Mouse (Mus musculus) hindbrain, embryonic 15.5 days (tissue): Measurements from ENCODE around the gene Camkmt. TPM values are rescaled to one million over a fixed set of nuclear protein-coding genes. Genes with fewer than 3 reads are reported as not detected.
A peak's percentile ranks its signal among the peaks of the same experiment; 100 is the strongest.

Experiments used
- ATAC-seq: fragments of 200-750 bp; cut with Nextera tagmentation; 2 replicates; pipeline ENCODE4 v1.8.0; 2017; ENCODE audit warnings: low read depth, moderate number of reproducible peaks, moderate TSS enrichment; ENCODE audit not compliant: low FRiP score
- H3K27ac ChIP-seq: fragments of 300-500 bp; sonication (generic); replicated peaks from 2 replicates; pipeline ENCODE4 v1.5.1; 2015; ENCODE audit warnings: mild to moderate bottlenecking, inconsistent platforms
- H3K27me3 ChIP-seq: fragments of 300-500 bp; sonication (generic); 2 replicates; pipeline ENCODE4 v1.6.1; 2015; ENCODE audit warnings: control low read depth, inconsistent platforms
- H3K36me3 ChIP-seq: fragments of 300-500 bp; sonication (generic); 2 replicates; pipeline ENCODE4 v1.6.1; 2015; ENCODE audit warnings: control low read depth, inconsistent platforms
- H3K4me1 ChIP-seq: fragments of 300-500 bp; sonication (generic); replicated peaks from 2 replicates; pipeline ENCODE4 v1.6.1; 2015; ENCODE audit warnings: control low read depth, inconsistent platforms
- H3K4me2 ChIP-seq: fragments of 300-500 bp; sonication (generic); 2 replicates; pipeline ENCODE4 v1.6.1; 2015; ENCODE audit warnings: moderate library complexity, mild to moderate bottlenecking, inconsistent platforms
- H3K4me3 ChIP-seq: fragments of 300-500 bp; sonication (generic); 2 replicates; pipeline ENCODE4 v1.5.1; 2015; ENCODE audit warnings: mild to moderate bottlenecking, inconsistent platforms
- H3K9ac ChIP-seq: fragments of 300-500 bp; sonication (generic); 2 replicates; pipeline ENCODE4 v1.6.1; 2015; ENCODE audit warnings: inconsistent platforms
- H3K9me3 ChIP-seq: fragments of 300-500 bp; sonication (generic); 2 replicates; pipeline ENCODE4 v1.6.1; 2016; ENCODE audit warnings: control low read depth, inconsistent platforms
- WGBS: fragments of 180-500 bp; shearing (Covaris S2); methylation state at CpG from one replicate; pipeline ENCODE4 v1.1.7; 2015; 5-methylcytosine and 5-hydroxymethylcytosine counted together
- polyA plus RNA-seq: library from polyadenylated mRNA; unstranded; fragments of >200 nt; fragmentation: Nextera tagmentation; extraction: Ambion mirVana; gene quantifications from 2 replicates; pipeline ENCODE4 v1.2.1, GENCODE M21; 2015

Camkmt gene
- polyA plus RNA-seq, 1 experiment from 2014 or later = 20.8 TPM

DNA sequence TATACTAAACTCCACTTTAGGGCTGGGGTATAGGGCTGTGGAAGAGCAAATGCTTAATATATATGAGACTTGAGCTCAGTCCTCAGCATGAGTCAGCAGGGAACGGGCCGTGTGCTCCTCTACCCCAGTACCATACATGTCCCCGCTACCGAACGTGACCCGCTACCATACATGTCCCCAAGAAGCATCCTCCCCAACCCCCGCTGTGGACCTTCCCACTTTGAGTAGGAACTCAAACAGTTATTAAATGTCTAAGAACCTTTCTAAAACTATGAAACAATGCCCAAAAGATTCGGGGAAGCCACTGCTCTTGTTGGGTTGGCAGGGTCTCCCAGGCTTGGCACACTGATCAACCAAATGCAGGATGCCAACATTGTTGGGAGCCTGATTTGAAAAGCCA lies 390.9 kb downstream of the Camkmt start:
- H3K9me3 ChIP-seq = no peaks in the 10 kb centered on the region
- no peak overlapping the region for H3K27ac ChIP-seq
- no peak overlapping the region for H3K9ac ChIP-seq
- no peak overlapping the region for H3K4me3 ChIP-seq
- H3K4me2 ChIP-seq = no peak overlapping the region
- WGBS = 90% methylated on average over 8 of the region's 8 CpGs
- no peaks in the 10 kb centered on the region for H3K36me3 ChIP-seq
- ATAC-seq = no peak
- H3K4me1 ChIP-seq = no peaks in the 10 kb centered on the region
- peaks cover 90% of the 10 kb centered on the region for H3K27me3 ChIP-seq

DNA sequence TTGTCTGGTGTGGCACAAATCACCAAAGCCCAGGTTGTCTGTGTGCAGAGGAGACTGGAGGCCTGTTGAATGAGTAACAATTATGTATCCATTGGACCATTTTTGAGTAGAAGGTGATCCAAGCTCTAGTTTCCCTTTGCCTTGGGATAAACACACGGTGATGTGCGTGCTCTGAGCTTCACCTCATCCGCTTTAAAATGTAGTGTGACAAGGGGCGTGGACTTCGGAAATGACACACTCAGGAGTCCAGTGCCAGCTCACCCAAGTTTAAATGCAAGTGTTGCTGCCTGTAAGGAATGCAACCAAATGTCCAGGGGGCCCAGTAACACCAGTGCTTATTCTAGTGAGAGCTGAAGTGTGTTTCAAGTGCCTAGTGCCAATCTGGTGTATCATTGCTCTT lies 392.7 kb downstream of the Camkmt start:
- no peaks in the 10 kb centered on the region for H3K4me1 ChIP-seq
- H3K27ac ChIP-seq = no peak overlapping the region
- 95% methylated on average over 5 of the region's 5 CpGs for WGBS
- no peak overlapping the region for H3K9ac ChIP-seq
- no peaks in the 10 kb centered on the region for H3K9me3 ChIP-seq
- ATAC-seq = no peak
- H3K4me2 ChIP-seq = no peak overlapping the region
- no peaks in the 10 kb centered on the region for H3K36me3 ChIP-seq
- H3K27me3 ChIP-seq = peaks cover 93% of the 10 kb centered on the region
- H3K4me3 ChIP-seq = no peak overlapping the region

DNA sequence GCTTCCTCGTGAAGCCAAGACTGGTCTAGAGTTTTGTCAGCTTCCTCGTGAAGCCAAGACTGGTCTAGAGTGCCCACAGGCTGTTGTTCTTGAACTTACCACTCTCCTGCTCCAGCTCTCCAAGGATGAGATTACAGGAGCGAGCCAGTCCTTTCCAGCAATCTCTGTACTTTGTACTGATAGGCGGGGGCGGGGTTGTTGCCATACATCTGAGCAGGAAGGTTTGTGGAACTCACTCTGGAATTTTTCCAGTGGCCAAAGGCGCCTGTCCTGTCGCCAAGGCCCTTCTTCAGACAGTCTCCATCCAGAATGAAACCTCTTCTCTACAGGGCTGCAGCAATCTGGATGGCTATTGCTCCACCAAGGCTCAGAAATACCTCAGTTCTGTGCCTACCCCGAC lies 393.7 kb downstream of the Camkmt start:
- H3K27ac ChIP-seq = no peak overlapping the region
- no peaks in the 10 kb centered on the region for H3K4me1 ChIP-seq
- no peak overlapping the region for H3K4me3 ChIP-seq
- no peak overlapping the region for H3K9ac ChIP-seq
- H3K9me3 ChIP-seq = no peaks in the 10 kb centered on the region
- no peak for ATAC-seq
- H3K36me3 ChIP-seq = no peaks in the 10 kb centered on the region
- H3K4me2 ChIP-seq = no peak overlapping the region
- H3K27me3 ChIP-seq = peaks cover 93% of the 10 kb centered on the region
- WGBS = 55% methylated on average over 8 of the region's 8 CpGs

DNA sequence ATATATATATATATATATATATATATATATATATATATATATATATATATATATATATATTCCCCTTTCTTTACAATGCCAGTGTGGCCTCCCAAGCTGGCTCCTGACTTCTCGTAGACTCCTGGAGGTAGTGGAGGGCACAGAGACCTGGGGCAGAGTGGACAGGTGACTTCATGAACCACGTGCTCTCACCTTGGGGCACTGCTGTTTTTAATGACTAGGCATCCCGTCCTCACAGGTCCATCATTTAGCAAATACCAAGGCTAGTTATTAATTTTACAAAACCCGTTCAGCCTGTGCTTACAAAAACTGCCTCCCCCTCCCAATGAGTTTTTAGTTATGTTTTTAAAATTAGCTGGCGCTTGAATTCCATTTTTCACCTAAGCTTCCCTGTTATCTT lies 394.2 kb downstream of the Camkmt start:
- Histone ChIP-seq H3K4me1 (no peaks in the 10 kb centered on the region), H3K9me3 (no peaks in the 10 kb centered on the region), H3K27ac (no peak overlapping the region), H3K4me3 (no peak overlapping the region), H3K4me2 (no peak overlapping the region), H3K27me3 (peaks cover 93% of the 10 kb centered on the region), H3K36me3 (no peaks in the 10 kb centered on the region), H3K9ac (no peak overlapping the region)
- no peak for ATAC-seq
- WGBS = 30% methylated on average over 5 of the region's 5 CpGs

DNA sequence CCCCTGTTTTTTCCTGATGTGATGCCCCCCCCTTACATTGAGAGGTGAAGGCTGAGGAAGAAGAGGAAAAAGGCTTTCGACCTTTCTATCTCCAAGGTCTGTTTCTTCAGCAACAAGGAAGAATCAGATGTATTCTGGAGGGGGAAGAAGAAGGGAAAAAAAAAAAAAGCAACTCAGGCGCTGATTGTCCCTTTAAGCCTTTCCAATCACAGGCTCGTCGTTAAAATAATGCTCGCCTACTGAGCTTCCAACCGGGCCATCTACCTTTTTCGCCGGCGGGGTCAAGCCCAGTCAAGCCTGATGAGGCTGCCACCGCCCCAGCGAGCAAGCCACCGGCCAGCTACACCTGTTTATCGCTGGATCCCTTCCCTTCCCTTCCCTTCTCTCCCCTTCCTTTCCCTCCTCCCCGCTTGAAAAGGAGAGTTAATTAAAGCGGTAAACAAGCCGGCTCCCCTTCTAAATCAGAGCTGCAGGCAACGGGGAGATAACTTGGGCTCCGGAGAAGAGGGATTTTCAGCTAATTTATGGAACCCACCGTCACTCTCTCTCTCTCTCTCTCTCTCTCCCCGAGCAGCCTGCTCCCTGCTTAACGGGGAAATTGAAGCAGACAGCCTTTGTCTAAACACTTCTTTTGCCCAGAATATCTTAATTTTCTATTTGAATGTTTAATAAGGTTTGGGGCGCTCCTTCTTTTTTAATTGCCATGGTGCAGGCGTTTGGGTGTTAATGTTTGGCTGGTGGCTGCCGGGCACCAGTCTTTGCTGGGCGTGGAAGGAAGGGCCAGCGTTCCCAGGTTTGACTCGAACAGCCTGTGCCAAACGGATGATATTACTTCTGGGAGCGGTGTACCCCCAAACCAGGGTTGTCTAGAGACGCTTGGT lies 395.0 kb downstream of the Camkmt start:
- Histone ChIP-seq H3K9ac (no peak overlapping the region), H3K9me3 (no peaks in the 10 kb centered on the region), H3K4me3 (no peak overlapping the region), H3K36me3 (no peaks in the 10 kb centered on the region), H3K27me3 (peaks cover 93% of the 10 kb centered on the region), H3K4me2 (no peak overlapping the region), H3K4me1 (no peaks in the 10 kb centered on the region), H3K27ac (no peak overlapping the region)
- no peak for ATAC-seq
- WGBS = 1% methylated on average over 29 of the region's 30 CpGs

DNA sequence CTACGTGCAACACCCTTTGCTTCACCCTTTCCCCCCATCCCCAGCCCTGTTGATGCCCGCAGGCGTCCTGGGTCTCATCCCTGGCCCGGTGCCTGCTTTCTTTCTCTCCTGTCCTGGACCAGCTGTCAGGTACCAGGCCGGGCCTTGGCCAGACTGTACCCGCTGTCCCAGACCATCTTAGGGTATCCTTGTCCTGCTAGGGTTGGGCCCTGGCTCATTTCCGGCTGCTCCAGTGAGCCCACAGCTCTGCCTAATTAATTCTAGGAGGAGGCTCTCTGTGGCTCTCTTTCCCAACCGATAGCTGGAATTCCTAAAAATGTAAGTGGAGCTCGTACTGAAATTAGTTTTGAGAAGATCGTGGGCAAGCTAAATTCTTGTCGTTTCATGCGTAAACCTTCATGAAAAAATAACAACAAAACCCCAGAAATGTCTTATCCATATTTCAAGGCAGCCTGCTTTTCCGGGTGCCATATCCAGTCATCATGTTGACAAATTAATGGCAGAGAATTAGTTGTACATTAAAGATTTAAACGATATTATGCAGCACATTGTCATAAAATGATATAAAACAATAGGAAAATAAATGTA lies 395.7 kb downstream of the Camkmt start:
- H3K27ac ChIP-seq = no peak overlapping the region

DNA sequence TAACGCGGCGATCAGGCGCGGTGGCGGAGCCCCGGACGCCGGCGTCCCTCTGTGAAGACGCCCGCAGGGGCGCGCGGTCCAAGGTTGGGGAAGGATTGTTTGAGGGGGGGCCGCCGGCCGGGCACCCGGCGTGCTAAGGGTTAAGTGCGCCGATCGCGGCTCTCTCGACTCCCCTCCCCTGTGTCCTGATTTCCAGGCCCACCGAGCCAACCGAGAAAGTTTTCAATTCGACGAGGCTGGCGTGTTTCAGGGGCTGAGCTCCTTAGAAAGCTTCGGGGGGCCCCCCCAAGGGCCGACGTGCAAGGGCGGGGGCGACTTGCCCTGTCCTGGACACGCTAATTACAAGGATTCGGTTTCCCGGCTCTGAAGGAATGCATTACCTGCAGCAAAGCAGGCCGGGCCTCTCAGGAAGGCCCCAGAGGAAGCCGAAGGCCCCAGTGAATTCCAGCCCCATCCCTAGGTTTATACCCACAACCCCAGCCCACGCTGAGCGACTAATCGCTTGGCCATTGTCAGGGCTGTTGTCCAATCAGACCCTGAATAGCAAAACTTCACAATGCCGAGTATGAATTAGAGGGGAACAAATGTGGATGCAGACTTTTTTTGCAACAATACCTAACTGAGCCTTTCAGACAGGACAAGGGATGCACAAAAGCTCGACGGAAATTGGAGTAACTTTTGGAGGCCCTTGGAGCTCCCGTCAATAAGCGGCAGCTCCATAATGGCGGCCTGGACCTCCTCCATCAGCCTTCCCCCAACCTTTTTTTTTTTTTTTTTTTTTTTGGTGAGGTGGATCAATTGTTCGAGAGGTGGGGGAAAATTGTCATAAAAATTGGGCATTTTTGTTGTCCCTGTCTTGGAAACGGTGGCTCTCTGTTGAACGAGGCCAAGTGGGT lies 396.5 kb downstream of the Camkmt start:
- Histone ChIP-seq H3K27ac (no peak overlapping the region), H3K36me3 (no peaks in the 10 kb centered on the region), H3K4me2 (peak overlapping the region; percentile 7; the same call in 1 of the 2 replicates), H3K27me3 (peaks cover 93% of the 10 kb centered on the region), H3K4me1 (no peaks in the 10 kb centered on the region), H3K9me3 (no peaks in the 10 kb centered on the region), H3K4me3 (no peak overlapping the region), H3K9ac (no peak overlapping the region)
- WGBS = 1% methylated on average over 52 of the region's 52 CpGs
- ATAC-seq = no peak

More for the DNA sequence above, 395.7 kb downstream of the Camkmt start:
- WGBS = under 1% methylated on average over 14 of the region's 14 CpGs
- Histone ChIP-seq H3K9ac (no peak overlapping the region), H3K4me3 (no peak overlapping the region), H3K36me3 (no peaks in the 10 kb centered on the region), H3K4me1 (no peaks in the 10 kb centered on the region), H3K27me3 (peaks cover 93% of the 10 kb centered on the region), H3K4me2 (no peak overlapping the region), H3K9me3 (no peaks in the 10 kb centered on the region)
- no peak for ATAC-seq

DNA sequence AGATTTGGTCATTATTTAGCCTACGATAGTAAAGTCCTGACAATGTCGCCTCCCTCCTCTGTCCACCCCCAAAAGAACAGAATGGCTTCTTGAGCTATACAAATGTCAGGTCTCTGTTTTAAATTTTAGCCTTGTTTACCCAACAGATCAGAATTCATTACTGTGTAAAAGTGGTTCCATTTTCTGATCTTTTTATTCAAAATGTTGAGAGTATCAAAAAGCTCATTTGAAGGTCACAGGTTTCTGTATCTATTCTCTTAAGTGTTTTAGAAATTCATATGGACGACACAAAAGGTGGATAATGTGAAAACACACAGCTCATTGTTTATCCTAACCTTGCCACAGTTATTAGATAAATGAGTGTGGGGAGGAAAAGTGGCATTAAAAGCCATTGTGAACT lies 397.2 kb downstream of the Camkmt start:
- no peak overlapping the region for H3K27ac ChIP-seq
- no peaks in the 10 kb centered on the region for H3K4me1 ChIP-seq
- ATAC-seq = no peak
- H3K4me3 ChIP-seq = no peak overlapping the region
- H3K36me3 ChIP-seq = no peaks in the 10 kb centered on the region
- H3K9me3 ChIP-seq = no peaks in the 10 kb centered on the region
- H3K27me3 ChIP-seq = peaks cover 91% of the 10 kb centered on the region
- no peak overlapping the region for H3K4me2 ChIP-seq
- WGBS = 21% methylated on average over 3 of the region's 3 CpGs
- H3K9ac ChIP-seq = no peak overlapping the region

DNA sequence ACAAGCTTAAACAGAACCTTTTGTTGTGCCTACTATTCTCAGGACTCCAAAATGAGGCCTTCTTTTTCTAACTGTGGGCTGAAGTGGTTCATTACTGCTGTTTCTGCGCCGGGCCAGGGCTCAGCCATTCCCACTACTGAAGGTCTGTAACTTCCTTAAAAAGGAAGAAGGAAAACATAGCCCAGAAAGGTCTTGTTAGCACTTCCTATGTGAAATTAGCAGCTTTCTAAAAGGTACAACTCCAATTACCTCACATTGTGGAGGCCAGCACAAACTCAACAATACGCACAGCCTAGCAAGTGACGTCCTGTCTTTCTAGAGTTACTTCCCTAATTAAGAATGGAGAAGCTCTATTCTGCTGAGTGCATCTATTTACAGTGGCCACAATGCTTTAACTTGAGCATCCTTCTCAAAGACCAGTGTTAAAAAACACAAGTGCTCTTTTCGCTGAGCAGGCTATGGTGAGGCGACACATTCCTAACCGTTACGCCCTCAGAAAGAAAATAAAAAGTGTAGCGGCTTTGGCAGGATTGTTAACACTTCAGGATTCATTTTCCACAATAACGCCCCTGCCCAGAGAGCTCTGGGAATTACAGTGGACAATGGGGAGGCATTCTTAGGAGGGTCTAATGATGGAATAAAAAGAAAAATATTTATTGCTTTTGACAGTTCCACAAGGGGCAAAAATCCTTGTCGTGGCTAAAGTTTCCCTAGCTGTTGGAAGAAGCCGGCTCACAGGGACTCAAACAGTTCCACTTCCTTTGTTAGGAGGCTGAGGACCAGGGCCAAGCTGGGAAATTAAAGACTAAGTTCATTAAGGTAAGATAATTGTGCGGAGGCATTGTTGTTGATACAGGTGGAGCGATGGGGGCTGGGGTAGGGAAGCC lies 398.5 kb downstream of the Camkmt start:
- Histone ChIP-seq H3K4me1 (no peaks in the 10 kb centered on the region), H3K27me3 (peaks cover 91% of the 10 kb centered on the region), H3K9ac (no peak overlapping the region), H3K27ac (no peak overlapping the region), H3K36me3 (no peaks in the 10 kb centered on the region), H3K9me3 (no peaks in the 10 kb centered on the region), H3K4me3 (no peak overlapping the region), H3K4me2 (no peak overlapping the region)
- ATAC-seq = no peak
- 4% methylated on average over 14 of the region's 14 CpGs for WGBS

DNA sequence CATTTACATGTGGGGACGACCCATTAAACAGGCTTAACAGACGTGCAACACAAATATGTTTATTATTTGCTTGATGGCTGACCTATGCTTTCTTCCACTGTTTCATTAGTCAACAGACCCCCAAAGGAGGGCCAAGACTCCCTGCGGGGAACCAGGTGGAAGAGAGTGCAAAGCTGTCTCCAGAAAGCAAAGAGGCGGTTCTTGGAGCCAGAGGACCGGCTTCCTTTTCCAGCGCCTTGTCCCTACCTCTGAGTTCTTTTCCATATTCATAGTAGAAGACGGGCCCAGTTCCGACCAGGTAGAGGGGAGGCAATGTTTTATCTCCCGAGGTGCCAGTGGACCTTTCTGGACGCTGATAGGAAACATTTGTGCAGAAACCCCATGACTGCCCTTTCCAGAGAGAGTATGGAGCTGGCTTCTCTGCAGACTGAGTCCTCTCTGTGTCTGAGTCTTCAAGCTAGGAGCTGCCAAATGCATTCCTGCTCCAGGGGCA lies 399.2 kb downstream of the Camkmt start:
- ATAC-seq = no peak
- peaks cover 90% of the 10 kb centered on the region for H3K27me3 ChIP-seq
- 5% methylated on average over 10 of the region's 10 CpGs for WGBS
- H3K27ac ChIP-seq = no peak overlapping the region
- no peaks in the 10 kb centered on the region for H3K9me3 ChIP-seq
- H3K4me1 ChIP-seq = no peaks in the 10 kb centered on the region
- no peak overlapping the region for H3K4me2 ChIP-seq
- no peaks in the 10 kb centered on the region for H3K36me3 ChIP-seq
- no peak overlapping the region for H3K4me3 ChIP-seq
- H3K9ac ChIP-seq = no peak overlapping the region

DNA sequence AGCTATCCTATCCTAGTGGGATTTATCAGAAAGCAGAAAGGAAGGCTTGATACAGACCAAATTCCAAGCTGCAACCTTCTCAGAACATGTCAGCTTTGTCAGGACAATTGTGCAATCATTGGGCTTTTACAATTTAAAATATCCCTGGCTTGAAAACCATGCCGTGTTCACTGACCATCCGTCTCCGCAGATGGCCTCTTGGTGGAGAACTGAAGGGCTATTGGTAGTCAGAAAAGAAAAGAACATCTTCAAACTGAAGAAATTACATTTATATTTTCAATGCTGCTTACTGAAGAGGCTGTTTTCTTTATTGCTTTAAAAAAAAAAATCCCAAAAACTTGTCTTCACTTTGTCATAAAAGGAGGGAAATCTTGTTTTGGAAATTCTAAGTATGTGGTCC lies 401.1 kb downstream of the Camkmt start:
- H3K27me3 ChIP-seq = peaks cover 82% of the 10 kb centered on the region
- ATAC-seq = no peak
- H3K4me3 ChIP-seq = no peak overlapping the region
- H3K4me2 ChIP-seq = no peak overlapping the region
- H3K9me3 ChIP-seq = no peaks in the 10 kb centered on the region
- no peaks in the 10 kb centered on the region for H3K36me3 ChIP-seq
- H3K9ac ChIP-seq = no peak overlapping the region
- WGBS = 55% methylated on average over 3 of the region's 3 CpGs
- no peak overlapping the region for H3K27ac ChIP-seq
- no peaks in the 10 kb centered on the region for H3K4me1 ChIP-seq
